Mouse (Mus musculus) E14TG2a.4 (cell line): ENCODE results near the gene Cdsn.

Source experiments
- CTCF ChIP-seq: conservative IDR thresholded peaks from 2 replicates; pipeline ENCODE4 v1.5.1; 2014; ENCODE audit warnings: low read length
- POU5F1 ChIP-seq: IDR thresholded peaks from 2 replicates; pipeline ENCODE4 v1.6.1; 2014; ENCODE audit warnings: low read length, borderline replicate concordance

GRCm38 (mm10) chr17:35517526-35517925 is 34.4 kb upstream of the Cdsn start:
- TF ChIP-seq CTCF: no peak
- no peak for TF ChIP-seq POU5F1
